Mouse (Mus musculus) liver, embryonic 16.5 days (tissue): Measurements from ENCODE around the gene Plekhb1. TPM values are rescaled to one million over a fixed set of nuclear protein-coding genes. Genes with fewer than 3 reads are reported as not detected.

Experiments used
- ATAC-seq: fragments of 200-750 bp; cut with Nextera tagmentation; 2 replicates; pipeline ENCODE4 v1.8.0; 2017; ENCODE audit warnings: low read depth, mild to moderate bottlenecking, moderate number of reproducible peaks, moderate library complexity
- H3K27ac ChIP-seq: fragments of 300-500 bp; sonication (generic); 2 replicates; pipeline ENCODE4 v1.5.1; 2014; ENCODE audit warnings: mild to moderate bottlenecking, low read length
- H3K27me3 ChIP-seq: fragments of 300-500 bp; sonication (generic); 2 replicates; pipeline ENCODE4 v1.6.1; 2014; ENCODE audit warnings: low read depth, low read length, mixed read lengths; ENCODE audit not compliant: control insufficient read depth, insufficient read depth
- H3K36me3 ChIP-seq: fragments of 300-500 bp; sonication (generic); 2 replicates; pipeline ENCODE4 v1.6.1; 2014; ENCODE audit warnings: mild to moderate bottlenecking; ENCODE audit not compliant: control insufficient read depth, insufficient read depth
- H3K4me1 ChIP-seq: fragments of 300-500 bp; sonication (generic); 2 replicates; pipeline ENCODE4 v1.6.1; 2014; ENCODE audit warnings: low read depth, low read length, mixed read lengths; ENCODE audit not compliant: control insufficient read depth
- H3K4me2 ChIP-seq: fragments of 300-500 bp; sonication (generic); 2 replicates; pipeline ENCODE4 v1.6.1; 2014; ENCODE audit warnings: low read depth, low read length, mixed read lengths
- H3K4me3 ChIP-seq: fragments of 300-500 bp; sonication (generic); 2 replicates; pipeline ENCODE4 v1.5.1; 2014; ENCODE audit warnings: low read depth, mild to moderate bottlenecking, low read length
- H3K9ac ChIP-seq: fragments of 300-500 bp; sonication (generic); 2 replicates; pipeline ENCODE4 v1.6.1; 2014; ENCODE audit warnings: low read depth, low read length
- H3K9me3 ChIP-seq: fragments of 300-500 bp; sonication (generic); replicated peaks from 2 replicates; pipeline ENCODE4 v1.6.1; 2016; ENCODE audit warnings: low read length; ENCODE audit not compliant: control insufficient read depth
- WGBS: fragments of 180-500 bp; shearing (Covaris S2); extraction: QIAGEN DNeasy Blood & Tissue Kit; methylation state at CpG from one replicate; pipeline ENCODE4 v1.1.7; 2014; ENCODE audit not compliant: insufficient replicate concordance; 5-methylcytosine and 5-hydroxymethylcytosine counted together
- polyA plus RNA-seq: library from polyadenylated mRNA; unstranded; fragments of >200 nt; fragmentation: Nextera tagmentation; extraction: Ambion mirVana; gene quantifications from 2 replicates; pipeline ENCODE4 v1.2.1, GENCODE M21; 2015

Plekhb1 gene
- polyA plus RNA-seq, 1 experiment from 2014 or later = 0.33 TPM

DNA sequence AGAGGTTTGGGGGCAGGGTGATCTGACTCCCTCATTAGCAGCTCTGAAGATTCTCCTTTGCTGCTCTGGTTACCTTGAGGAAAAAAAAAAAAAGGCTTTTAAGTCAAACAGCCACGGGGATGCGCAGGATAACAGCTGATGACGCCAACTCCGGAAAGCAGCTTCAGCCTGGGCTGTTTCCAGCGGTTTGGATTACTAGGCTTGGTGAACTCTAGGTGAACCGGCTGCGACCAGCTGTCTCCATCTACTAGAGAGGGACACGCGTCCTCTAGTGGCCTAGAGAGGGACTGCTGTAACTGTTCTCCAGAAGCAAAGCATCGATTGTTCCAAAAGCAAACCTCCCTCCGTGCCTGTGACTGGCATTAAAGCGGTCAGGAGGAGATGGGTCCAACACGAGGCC lies 976 bp upstream of the Plekhb1 start:
- Histone ChIP-seq H3K9me3 (no peaks in the 10 kb centered on the region), H3K4me1 (peaks cover 5% of the 10 kb centered on the region), H3K4me3 (no peak overlapping the region), H3K9ac (no peak overlapping the region), H3K4me2 (no peak overlapping the region), H3K27ac (no peak overlapping the region), H3K36me3 (no peaks in the 10 kb centered on the region), H3K27me3 (peaks cover 13% of the 10 kb centered on the region)
- 3% methylated on average over 13 of the region's 13 CpGs for WGBS
- peak; percentile 70 for ATAC-seq

DNA sequence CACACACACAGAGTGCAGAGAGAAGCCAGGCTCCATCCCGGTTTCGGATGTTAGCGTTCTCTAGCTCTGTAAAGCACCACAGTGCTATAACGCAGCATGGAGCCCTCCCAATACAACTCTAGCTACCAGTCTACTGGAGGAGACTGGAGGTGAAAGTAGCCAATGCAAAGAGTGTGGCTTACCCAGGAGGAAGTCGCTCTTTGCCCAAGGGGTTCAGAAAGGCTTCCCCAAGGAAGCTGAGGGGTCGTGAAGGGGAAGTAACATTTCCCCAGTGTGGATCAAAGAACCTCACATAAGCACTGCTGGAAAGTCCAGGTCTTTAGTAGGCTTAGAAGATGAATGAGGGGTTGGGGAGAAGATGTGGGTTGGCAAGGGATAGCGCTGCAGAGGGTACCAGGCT lies 950 bp downstream of the Plekhb1 start:
- Histone ChIP-seq H3K9ac (no peak overlapping the region), H3K4me3 (no peak overlapping the region), H3K27ac (no peak overlapping the region), H3K36me3 (no peaks in the 10 kb centered on the region), H3K27me3 (peaks cover 13% of the 10 kb centered on the region), H3K4me1 (peaks cover 5% of the 10 kb centered on the region), H3K4me2 (no peak overlapping the region), H3K9me3 (no peaks in the 10 kb centered on the region)
- WGBS = 57% methylated on average over 7 of the region's 7 CpGs
- no peak for ATAC-seq

DNA sequence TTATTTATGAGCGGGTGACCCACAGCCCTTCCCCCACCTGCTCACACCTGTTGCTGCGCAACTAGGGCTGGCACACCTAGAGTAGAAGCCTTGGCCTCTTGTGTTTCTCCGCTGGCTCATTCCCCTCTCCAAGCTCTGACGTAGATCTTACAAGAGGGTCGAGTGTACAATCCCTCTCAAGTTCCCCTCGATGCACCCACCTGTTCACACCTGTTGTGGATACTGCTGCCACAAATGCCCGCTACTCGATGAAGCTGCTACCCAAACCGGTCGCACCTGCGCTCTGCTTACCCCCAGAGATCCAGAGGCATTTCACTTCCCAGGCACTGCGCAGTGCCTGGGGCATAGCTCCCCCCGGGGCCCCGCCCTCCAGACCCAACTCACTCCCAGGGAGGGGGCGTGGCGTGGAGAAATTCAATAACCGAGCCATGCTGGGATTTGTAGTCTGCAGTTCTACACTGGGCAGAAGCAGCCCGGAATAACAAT lies 4.1 kb downstream of the Plekhb1 start:
- H3K27me3 ChIP-seq = no peaks in the 10 kb centered on the region
- peaks cover 1% of the 10 kb centered on the region; the same call in 1 of the 2 replicates for H3K4me1 ChIP-seq
- H3K27ac ChIP-seq = no peak overlapping the region
- H3K4me2 ChIP-seq = peak overlapping the region; percentile 30; the same call in 1 of the 2 replicates
- H3K9ac ChIP-seq = no peak overlapping the region
- H3K4me3 ChIP-seq = no peak overlapping the region
- ATAC-seq = peak; percentile 33; the same call in 1 of the 2 replicates
- no peaks in the 10 kb centered on the region for H3K36me3 ChIP-seq
- no peaks in the 10 kb centered on the region for H3K9me3 ChIP-seq
- 42% methylated on average over 18 of the region's 18 CpGs for WGBS

DNA sequence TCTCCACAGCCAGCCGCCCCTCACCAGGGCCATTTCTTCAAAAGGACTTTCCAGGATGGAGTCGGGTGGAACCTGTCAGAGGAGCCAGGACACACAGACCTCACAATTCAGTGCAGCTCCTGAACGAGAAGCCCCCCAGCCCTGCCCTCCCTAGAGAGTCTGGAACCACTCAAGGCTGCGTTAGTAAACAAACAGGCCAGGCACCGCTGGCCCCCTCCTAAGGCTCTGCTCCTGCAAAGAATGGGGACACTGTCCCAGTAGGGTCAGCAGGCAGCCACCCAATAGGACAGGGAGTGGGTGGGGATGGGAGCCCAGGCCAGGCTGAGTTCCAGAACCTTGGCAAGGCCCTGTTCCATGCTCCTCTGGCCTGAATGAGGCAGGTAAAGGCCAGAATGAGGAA lies 5.5 kb downstream of the Plekhb1 start:
- no peaks in the 10 kb centered on the region for H3K9me3 ChIP-seq
- no peak for ATAC-seq
- H3K4me2 ChIP-seq = no peak overlapping the region
- no peaks in the 10 kb centered on the region for H3K27me3 ChIP-seq
- no peaks in the 10 kb centered on the region for H3K36me3 ChIP-seq
- H3K4me3 ChIP-seq = no peak overlapping the region
- no peaks in the 10 kb centered on the region for H3K4me1 ChIP-seq
- H3K27ac ChIP-seq = no peak overlapping the region
- WGBS = 58% methylated on average over 5 of the region's 5 CpGs
- no peak overlapping the region for H3K9ac ChIP-seq

DNA sequence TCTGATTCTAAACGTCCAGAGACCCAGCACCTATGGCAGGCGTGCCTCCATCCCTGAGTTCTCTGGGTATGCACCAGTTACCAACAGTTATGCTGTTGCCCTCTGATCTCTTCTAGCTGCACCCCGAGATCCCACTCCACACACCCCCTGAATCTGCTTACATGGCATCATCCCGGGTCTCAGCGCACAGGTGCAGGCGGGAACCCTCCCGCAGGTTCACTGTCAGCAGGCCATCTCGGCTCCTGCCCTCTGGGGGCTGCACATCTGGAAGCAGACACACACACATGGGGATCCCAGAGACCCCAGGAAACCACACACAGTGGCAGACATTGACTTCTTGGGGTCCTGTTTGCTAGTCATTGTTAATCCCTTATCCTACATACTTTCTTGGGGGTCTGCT lies 7.8 kb downstream of the Plekhb1 start:
- H3K9me3 ChIP-seq = no peaks in the 10 kb centered on the region
- no peak overlapping the region for H3K4me2 ChIP-seq
- no peak overlapping the region for H3K9ac ChIP-seq
- H3K27ac ChIP-seq = no peak overlapping the region
- no peaks in the 10 kb centered on the region for H3K27me3 ChIP-seq
- no peak overlapping the region for H3K4me3 ChIP-seq
- no peak for ATAC-seq
- 72% methylated on average over 8 of the region's 8 CpGs for WGBS
- no peaks in the 10 kb centered on the region for H3K36me3 ChIP-seq
- H3K4me1 ChIP-seq = no peaks in the 10 kb centered on the region

DNA sequence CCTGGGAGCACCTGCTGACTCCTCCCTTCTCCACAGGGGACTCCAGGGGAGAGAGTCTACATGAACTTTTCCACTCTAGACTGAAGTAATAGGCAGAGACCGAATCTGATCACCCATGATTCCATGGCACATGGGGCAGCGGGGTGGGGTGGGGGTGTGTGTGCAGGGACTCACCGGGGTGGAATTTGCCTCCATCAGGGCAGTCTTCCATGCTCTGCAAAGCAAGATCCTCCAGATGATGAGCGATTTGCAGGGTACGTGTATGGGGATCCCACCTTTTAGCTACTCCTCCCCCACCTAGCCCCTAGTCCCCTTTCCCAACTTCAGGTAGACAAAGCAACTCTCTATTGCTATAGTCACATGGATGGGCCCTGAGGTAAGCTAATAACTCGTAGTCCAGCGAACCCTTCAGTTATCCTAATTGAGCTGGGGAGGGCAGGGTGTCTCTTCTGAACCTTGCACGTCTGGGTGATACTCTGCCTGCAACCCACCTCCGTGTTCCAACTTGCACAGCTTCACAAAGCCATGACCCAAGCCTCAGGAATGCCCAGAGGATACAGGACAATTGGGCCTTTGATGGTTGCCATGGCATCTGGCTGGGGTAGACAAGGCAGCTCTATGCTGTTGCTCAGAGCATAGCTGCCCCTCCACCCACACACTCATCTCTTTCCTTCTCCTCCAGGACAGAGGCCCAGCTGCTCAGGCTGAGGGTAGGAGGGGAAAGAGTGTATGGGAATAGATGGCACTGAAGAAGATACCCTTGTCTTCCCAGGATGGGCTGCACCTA lies 8.5 kb downstream of the Plekhb1 start:
- H3K9ac ChIP-seq = no peak overlapping the region
- WGBS = 71% methylated on average over 9 of the region's 9 CpGs
- ATAC-seq = no peak
- H3K27me3 ChIP-seq = no peaks in the 10 kb centered on the region
- H3K27ac ChIP-seq = no peak overlapping the region
- H3K4me2 ChIP-seq = no peak overlapping the region
- no peaks in the 10 kb centered on the region for H3K9me3 ChIP-seq
- no peaks in the 10 kb centered on the region for H3K36me3 ChIP-seq
- H3K4me3 ChIP-seq = no peak overlapping the region
- H3K4me1 ChIP-seq = no peaks in the 10 kb centered on the region

DNA sequence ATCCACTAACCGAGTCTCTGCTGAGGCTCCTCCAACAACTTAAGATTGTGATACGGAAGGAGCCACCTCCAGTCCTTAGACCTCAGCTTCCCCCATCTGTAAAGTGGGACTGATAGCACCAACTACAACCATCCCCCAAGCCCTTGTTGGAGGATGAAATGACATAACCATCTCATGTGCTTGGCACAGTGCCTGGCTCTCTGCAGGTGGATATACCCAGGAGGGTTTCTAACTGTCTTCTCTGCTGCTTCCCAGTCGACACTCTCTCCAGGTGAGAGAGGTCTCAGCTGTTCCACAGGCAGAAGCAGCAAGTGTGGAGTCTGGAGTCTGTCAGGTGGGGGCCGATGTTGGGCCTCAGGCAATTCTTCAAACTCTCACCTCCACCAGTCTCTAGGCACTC lies 11.2 kb downstream of the Plekhb1 start:
- H3K27ac ChIP-seq = no peak overlapping the region
- H3K4me3 ChIP-seq = no peak overlapping the region
- H3K36me3 ChIP-seq = no peaks in the 10 kb centered on the region
- 41% methylated on average over 4 of the region's 4 CpGs for WGBS
- no peaks in the 10 kb centered on the region for H3K27me3 ChIP-seq
- no peak for ATAC-seq
- no peak overlapping the region for H3K4me2 ChIP-seq
- no peak overlapping the region for H3K9ac ChIP-seq
- H3K9me3 ChIP-seq = no peaks in the 10 kb centered on the region
- H3K4me1 ChIP-seq = no peaks in the 10 kb centered on the region

DNA sequence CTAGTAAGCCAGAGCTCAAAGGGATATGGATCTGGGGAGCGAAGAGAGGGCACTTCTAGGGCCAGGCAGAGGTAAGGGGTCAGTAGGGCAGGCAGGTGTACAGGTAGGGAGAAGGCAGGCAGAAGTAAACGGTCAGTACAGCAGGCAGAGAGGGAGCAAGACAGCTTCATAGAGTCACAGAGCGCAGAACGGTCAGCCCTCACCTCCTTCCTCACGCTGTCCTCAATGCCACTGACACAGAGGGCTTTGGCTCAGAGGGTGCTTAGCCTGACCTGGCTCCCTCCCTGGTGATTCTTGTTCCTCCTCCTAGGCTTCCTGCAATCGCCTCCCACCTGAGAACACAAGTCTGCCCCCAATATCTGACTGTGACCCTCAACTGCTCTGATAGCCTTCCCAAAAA lies 11.8 kb downstream of the Plekhb1 start:
- Histone ChIP-seq H3K27me3 (no peaks in the 10 kb centered on the region), H3K27ac (no peak overlapping the region), H3K36me3 (no peaks in the 10 kb centered on the region), H3K9me3 (no peaks in the 10 kb centered on the region), H3K4me3 (no peak overlapping the region), H3K9ac (no peak overlapping the region), H3K4me2 (no peak overlapping the region), H3K4me1 (peaks cover 2% of the 10 kb centered on the region)
- 65% methylated on average over 6 of the region's 6 CpGs for WGBS
- no peak for ATAC-seq

DNA sequence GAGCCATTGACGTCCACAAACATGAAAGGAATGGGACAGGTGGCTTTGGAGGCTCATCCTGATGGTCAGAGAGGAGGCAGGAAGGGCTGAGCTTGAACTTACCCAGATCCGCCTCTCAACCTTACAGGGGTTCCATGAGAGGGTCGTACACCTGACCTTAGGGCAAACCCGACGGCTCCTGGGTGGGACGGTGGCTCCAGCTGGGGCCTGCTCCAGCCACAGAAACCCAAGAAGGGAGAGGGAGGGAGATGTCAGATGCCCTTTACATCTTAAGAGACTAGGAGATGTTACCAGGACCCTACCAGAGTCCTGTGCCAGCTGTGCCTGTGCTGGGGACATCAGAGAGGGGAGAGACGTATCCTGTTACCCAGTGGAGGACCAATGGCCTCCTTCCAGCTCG lies 12.4 kb downstream of the Plekhb1 start:
- H3K27me3 ChIP-seq = no peaks in the 10 kb centered on the region
- no peaks in the 10 kb centered on the region for H3K36me3 ChIP-seq
- no peak overlapping the region for H3K4me2 ChIP-seq
- no peak overlapping the region for H3K9ac ChIP-seq
- no peak for ATAC-seq
- H3K9me3 ChIP-seq = no peaks in the 10 kb centered on the region
- peaks cover 7% of the 10 kb centered on the region for H3K4me1 ChIP-seq
- H3K4me3 ChIP-seq = no peak overlapping the region
- H3K27ac ChIP-seq = no peak overlapping the region
- WGBS = 68% methylated on average over 8 of the region's 8 CpGs
